Mouse (Mus musculus): Measurements from ENCODE around the gene Ttyh2. TPM values are rescaled to one million over a fixed set of nuclear protein-coding genes. Genes with fewer than 3 reads are reported as not detected.

The Ttyh2 gene
- polyA plus RNA-seq, 1 experiment from 2014 or later = 23.7 TPM

GRCm38 (mm10) chr11:114668741-114669623, 6.2 kb upstream of the Ttyh2 start:
- H3K4me1 ChIP-seq (ENCODE audit: insufficient read depth) = peaks cover 19% of the 10 kb centered on the region
- under 1% methylated on average over 58 of the region's 60 CpGs for WGBS (ENCODE audit: insufficient replicate concordance)

GRCm38 (mm10) chr11:114669651-114670168, 5.5 kb upstream of the Ttyh2 start:
- 8% methylated on average over 12 of the region's 12 CpGs for WGBS (ENCODE audit: insufficient replicate concordance)
- peaks cover 19% of the 10 kb centered on the region for H3K4me1 ChIP-seq (ENCODE audit: insufficient read depth)
- H3K9ac ChIP-seq (replicated peaks) = peak overlapping the region; percentile 91
- peaks cover 36% of the 10 kb centered on the region for H3K36me3 ChIP-seq (replicated peaks; ENCODE audit: insufficient read depth, low read length)
- DNase-seq = no peak
- H3K4me2 ChIP-seq (ENCODE audit: low read depth, low read length) = peak overlapping the region; percentile 92
- peak overlapping the region; percentile 77 for H3K4me3 ChIP-seq (ENCODE audit: low read depth, low read length)
- H3K27me3 ChIP-seq (ENCODE audit: insufficient read depth, low read length) = no peaks in the 10 kb centered on the region
- TF ChIP-seq CTCF (IDR thresholded peaks at IDR 0.05; ENCODE audit: low read depth) = no peak
- TF ChIP-seq EP300 (IDR thresholded peaks at IDR 0.05; ENCODE audit: low read depth) = no peak
- H3K27ac ChIP-seq (ENCODE audit: low read depth) = peak overlapping the region; percentile 90
- H3K9me3 ChIP-seq (ENCODE audit: low read length) = no peaks in the 10 kb centered on the region
- no peak for ATAC-seq

More at GRCm38 (mm10) chr11:114668741-114669623, 6.2 kb upstream of the Ttyh2 start:
- H3K9ac ChIP-seq (replicated peaks) = peak overlapping the region; percentile 91
- H3K4me2 ChIP-seq (ENCODE audit: low read depth, low read length) = peak overlapping the region; percentile 92
- no peaks in the 10 kb centered on the region for H3K27me3 ChIP-seq (ENCODE audit: insufficient read depth, low read length)
- TF ChIP-seq CTCF (IDR thresholded peaks at IDR 0.05; ENCODE audit: low read depth) = peak; percentile 57
- no peak for TF ChIP-seq EP300 (IDR thresholded peaks at IDR 0.05; ENCODE audit: low read depth)
- peaks cover 36% of the 10 kb centered on the region for H3K36me3 ChIP-seq (replicated peaks; ENCODE audit: insufficient read depth, low read length)
- no peaks in the 10 kb centered on the region for H3K9me3 ChIP-seq (ENCODE audit: low read length)
- H3K4me3 ChIP-seq (ENCODE audit: low read depth, low read length) = peak overlapping the region; percentile 77
- ATAC-seq = peak; percentile 80
- peak; percentile 85 for DNase-seq
- peak overlapping the region; percentile 90 for H3K27ac ChIP-seq (ENCODE audit: low read depth)

GRCm38 (mm10) chr11:114671147-114671546, 4.1 kb upstream of the Ttyh2 start:
- Histone ChIP-seq H3K9ac (replicated peaks) (no peak overlapping the region), H3K4me3 (ENCODE audit: low read depth, low read length) (no peak overlapping the region)

GRCm38 (mm10) chr11:114672794-114673718, 2.2 kb upstream of the Ttyh2 start:
- ATAC-seq (no peak), DNase-seq (peak; percentile 60)
- Histone ChIP-seq H3K9ac (replicated peaks) (no peak overlapping the region), H3K27me3 (ENCODE audit: insufficient read depth, low read length) (no peaks in the 10 kb centered on the region), H3K4me1 (ENCODE audit: insufficient read depth) (peaks cover 34% of the 10 kb centered on the region), H3K4me3 (ENCODE audit: low read depth, low read length) (no peak overlapping the region), H3K9me3 (ENCODE audit: low read length) (no peaks in the 10 kb centered on the region), H3K4me2 (ENCODE audit: low read depth, low read length) (no peak overlapping the region), H3K27ac (ENCODE audit: low read depth) (no peak overlapping the region), H3K36me3 (replicated peaks; ENCODE audit: insufficient read depth, low read length) (peaks cover 36% of the 10 kb centered on the region)
- WGBS (ENCODE audit: insufficient replicate concordance) = 60% methylated on average over 9 of the region's 9 CpGs
- TF ChIP-seq CTCF (IDR thresholded peaks at IDR 0.05; ENCODE audit: low read depth) (peak; percentile 75), EP300 (IDR thresholded peaks at IDR 0.05; ENCODE audit: low read depth) (no peak)

More at GRCm38 (mm10) chr11:114671147-114671546, 4.1 kb upstream of the Ttyh2 start:
- TF ChIP-seq CTCF (IDR thresholded peaks at IDR 0.05; ENCODE audit: low read depth) (no peak), EP300 (IDR thresholded peaks at IDR 0.05; ENCODE audit: low read depth) (no peak)
- ATAC-seq (no peak), DNase-seq (no peak)
- peaks cover 25% of the 10 kb centered on the region for H3K4me1 ChIP-seq (ENCODE audit: insufficient read depth)
- H3K4me2 ChIP-seq (ENCODE audit: low read depth, low read length) = no peak overlapping the region
- peaks cover 36% of the 10 kb centered on the region for H3K36me3 ChIP-seq (replicated peaks; ENCODE audit: insufficient read depth, low read length)
- H3K27ac ChIP-seq (ENCODE audit: low read depth) = no peak overlapping the region
- 75% methylated on average over 5 of the region's 5 CpGs for WGBS (ENCODE audit: insufficient replicate concordance)
- no peaks in the 10 kb centered on the region for H3K27me3 ChIP-seq (ENCODE audit: insufficient read depth, low read length)
- H3K9me3 ChIP-seq (ENCODE audit: low read length) = no peaks in the 10 kb centered on the region

GRCm38 (mm10) chr11:114673719-114674050, 1.5 kb upstream of the Ttyh2 start:
- Histone ChIP-seq H3K4me1 (ENCODE audit: insufficient read depth) (peaks cover 34% of the 10 kb centered on the region), H3K9ac (replicated peaks) (0 out of 2 replicates have a peak overlapping the region, but pooled peaks have one; percentile 21), H3K27ac (ENCODE audit: low read depth) (no peak overlapping the region), H3K9me3 (ENCODE audit: low read length) (no peaks in the 10 kb centered on the region), H3K4me3 (ENCODE audit: low read depth, low read length) (no peak overlapping the region), H3K27me3 (ENCODE audit: insufficient read depth, low read length) (no peaks in the 10 kb centered on the region), H3K36me3 (replicated peaks; ENCODE audit: insufficient read depth, low read length) (peaks cover 36% of the 10 kb centered on the region), H3K4me2 (ENCODE audit: low read depth, low read length) (no peak overlapping the region)
- TF ChIP-seq EP300 (IDR thresholded peaks at IDR 0.05; ENCODE audit: low read depth) (no peak), CTCF (IDR thresholded peaks at IDR 0.05; ENCODE audit: low read depth) (no peak)
- DNase-seq (no peak), ATAC-seq (no peak)
- WGBS (ENCODE audit: insufficient replicate concordance) = 65% methylated on average over 2 of the region's 2 CpGs

Measured in liver, postnatal 0 days (tissue).